Mouse (Mus musculus) hindbrain, embryonic 11.5 days (tissue): ENCODE measurements around the gene Erbb2. TPM values are rescaled to one million over a fixed set of nuclear protein-coding genes. Genes with fewer than 3 reads are reported as not detected.

Source experiments
- polyA plus RNA-seq: library from polyadenylated mRNA; unstranded; fragments of >200 nt; fragmentation: Nextera tagmentation; extraction: Ambion mirVana; gene quantifications from 2 replicates; pipeline ENCODE4 v1.2.1, GENCODE M21; 2014

The Erbb2 gene
- polyA plus RNA-seq, 1 experiment from 2014 or later = 15.5 TPM

Other genes with a start within 250 kb of the Erbb2 start
- 81.8 and 82.8 TPM in 2 replicates for gene Med1, start 219.2 kb upstream of the Erbb2 start, polyA plus RNA-seq
- 12.0 and 16.5 TPM in 2 replicates for gene Cdk12, start 209.4 kb upstream of the Erbb2 start, polyA plus RNA-seq
- gene Neurod2, start 82.8 kb upstream of the Erbb2 start, polyA plus RNA-seq = 0.27 and 0.36 TPM in 2 replicates
- 0.29 and 0.70 TPM in 2 replicates for gene Ppp1r1b, start 64.1 kb upstream of the Erbb2 start, polyA plus RNA-seq
- 40.1 and 43.2 TPM in 2 replicates for gene Stard3, start 54.1 kb upstream of the Erbb2 start, polyA plus RNA-seq
- gene Tcap, start 28.7 kb upstream of the Erbb2 start, polyA plus RNA-seq = 0.53 and 0.54 TPM in 2 replicates
- gene Pnmt, start 26.0 kb upstream of the Erbb2 start, polyA plus RNA-seq = 0.54 and 0.93 TPM in 2 replicates
- gene Pgap3, start 12.0 kb upstream of the Erbb2 start, polyA plus RNA-seq = 4.3 and 4.5 TPM in 2 replicates
- 152 and 167 TPM in 2 replicates for gene Mien1, start 26.5 kb downstream of the Erbb2 start, polyA plus RNA-seq
- gene Grb7, start 33.9 kb downstream of the Erbb2 start, polyA plus RNA-seq = 2.1 and 3.3 TPM in 2 replicates
- 0.11 and 0.60 TPM in 2 replicates for gene Ikzf3, start 133.6 kb downstream of the Erbb2 start, polyA plus RNA-seq
- 0.21 TPM in 1 of 2 replicates, not detected in the other for gene Zpbp2, start 138.6 kb downstream of the Erbb2 start, polyA plus RNA-seq
- 10.9 and 12.2 TPM in 2 replicates for gene Ormdl3, start 174.9 kb downstream of the Erbb2 start, polyA plus RNA-seq
- not detected in 2 replicates for gene Lrrc3c, start 185.8 kb downstream of the Erbb2 start, polyA plus RNA-seq
- 0.85 and 1.8 TPM in 2 replicates for gene Gm12355, start 213.2 kb downstream of the Erbb2 start, polyA plus RNA-seq
- not detected in 2 replicates for gene Gsdma3, start 213.9 kb downstream of the Erbb2 start, polyA plus RNA-seq
- not detected in 2 replicates for gene Gsdma2, start 234.3 kb downstream of the Erbb2 start, polyA plus RNA-seq